Comparison of ENCODE assay signal across 25 mouse cellular contexts in the genomic region with DNA sequence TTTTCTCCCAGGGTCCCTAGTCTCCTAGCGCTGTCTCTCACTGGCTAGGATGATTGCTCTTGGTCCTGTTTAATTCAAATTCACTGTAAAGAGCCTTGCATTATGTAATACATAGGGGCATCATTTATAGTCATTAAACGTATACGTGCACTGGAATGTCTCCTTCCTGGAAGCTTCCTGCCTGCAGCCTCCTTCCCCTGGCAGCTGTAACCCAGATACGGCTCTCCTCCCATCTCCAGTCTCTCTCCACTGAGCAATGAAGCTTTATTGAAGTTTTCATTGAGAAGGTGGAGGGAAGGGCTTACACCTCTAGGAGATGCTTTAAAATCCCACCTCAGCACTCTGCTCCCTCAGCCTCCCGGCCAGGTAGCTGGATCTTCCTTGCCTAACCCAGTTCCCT. TPM values are rescaled to one million over a fixed set of nuclear protein-coding genes. Genes with fewer than 3 reads are reported as not detected.
"Had no signal": no experiment of that assay in that cellular context is flagged by ENCODE, and none has a peak within 500 bp of the region (broad histone marks: within the 10 kb centered on the region; RNA-seq: fewer than 3 reads in every experiment).

No protein-coding gene starts in this region.

- ATAC-seq: midbrain, embryonic 13.5 days; midbrain, embryonic 15.5 days had no signal

- H3K9ac ChIP-seq: liver, embryonic 14.5 days; lung, embryonic 14.5 days; midbrain, embryonic 13.5 days; midbrain, embryonic 15.5 days; neural tube, embryonic 12.5 days had no signal

- H3K4me3 ChIP-seq: midbrain, embryonic 10.5 days; midbrain, embryonic 13.5 days; midbrain, embryonic 15.5 days; myocyte; neural tube, embryonic 12.5 days had no signal

- DNase-seq: lung, adult 18-20 months; lung, embryonic 14.5 days; lung, postnatal 10 days; lung, postnatal 4 days; retina, postnatal 1 day; right cerebral cortex, adult 18-20 months; right cerebral cortex, postnatal 25 days; right cerebral cortex, postnatal 4 days; spleen, adult 18-20 months; thymus, adult 18-20 months; thymus, postnatal 14 days; thymus, postnatal 36 days had no signal

- H3K27me3 ChIP-seq: midbrain, embryonic 13.5 days; midbrain, embryonic 15.5 days; neural tube, embryonic 12.5 days had no signal

- H3K4me2 ChIP-seq: lung, embryonic 14.5 days; midbrain, embryonic 13.5 days; midbrain, embryonic 15.5 days; neural tube, embryonic 12.5 days had no signal

- H3K9me3 ChIP-seq: midbrain, embryonic 10.5 days; midbrain, embryonic 13.5 days; midbrain, embryonic 15.5 days; neural tube, embryonic 12.5 days had no signal

- H3K36me3 ChIP-seq: midbrain, embryonic 10.5 days; midbrain, embryonic 13.5 days; midbrain, embryonic 15.5 days; neural tube, embryonic 12.5 days had no signal

- H3K4me1 ChIP-seq: midbrain, embryonic 10.5 days; midbrain, embryonic 13.5 days; neural tube, embryonic 12.5 days had no signal

- H3K27ac ChIP-seq: liver, embryonic 14.5 days; midbrain, embryonic 10.5 days; midbrain, embryonic 13.5 days; midbrain, embryonic 15.5 days; neural tube, embryonic 12.5 days had no signal

RNA-seq across cellular contexts. Expression of a gene that starts 9.8 kb away (rescaled TPM):
- total RNA-seq: megakaryocyte, adult 5-6 weeks; megakaryocyte-erythroid progenitor cell, adult 5-6 weeks had no signal
- polyA plus RNA-seq: liver, embryonic 16.5 days; lung, embryonic 14.5 days; lung, embryonic 16.5 days; myocyte; small intestine, adult 2 months; stomach, embryonic 14.5 days; stomach, embryonic 16.5 days had no signal
